Mouse (Mus musculus): ENCODE results near the gene Usp47. TPM values are rescaled to one million over a fixed set of nuclear protein-coding genes. Genes with fewer than 3 reads are reported as not detected.
A peak's percentile ranks its signal among the peaks of the same experiment; 100 is the strongest.

Gene Usp47
- total RNA-seq, 2 experiments from 2014 or later, result 65.8 to 66.1 TPM

- intact Hi-C loops (cut with DNase I), result no loop called here
- no peak for DNase-seq
Measured at GRCm38 (mm10) chr7:112117501-112117900, 94.2 kb downstream of the Usp47 start.

GRCm38 (mm10) chr7:112118086-112118485 is 94.8 kb downstream of the Usp47 start:
- no peak for DNase-seq
- intact Hi-C loops (cut with DNase I), result no loop called here

GRCm38 (mm10) chr7:112119248-112119647 is 95.9 kb downstream of the Usp47 start:
- intact Hi-C loops (cut with DNase I), result no loop called here
- no peak for DNase-seq

GRCm38 (mm10) chr7:112120861-112121810 is 97.8 kb downstream of the Usp47 start:
- intact Hi-C loops (cut with DNase I), result loop anchor here (5.0 kb wide), 1 partner anchor 51 kb away; no protein-coding TSS in a partner anchor

GRCm38 (mm10) chr7:112121866-112122500 is 98.7 kb downstream of the Usp47 start:
- intact Hi-C loops (cut with DNase I), result loop anchor here (5.0 kb wide), 1 partner anchor 50 kb away; no protein-coding TSS in a partner anchor
- no peak for DNase-seq

More at GRCm38 (mm10) chr7:112120861-112121810, 97.8 kb downstream of the Usp47 start:
- DNase-seq, result peak in 1 of 2 experiments; percentile 26

- DNase-seq, result no peak
- intact Hi-C loops (cut with DNase I), result loop anchor here (5.0 kb wide), 1 partner anchor 49 kb away; no protein-coding TSS in a partner anchor
Measured at GRCm38 (mm10) chr7:112123612-112124011, 100.3 kb downstream of the Usp47 start.

- intact Hi-C loops (cut with DNase I), result no loop called here
- DNase-seq, result no peak
Measured at GRCm38 (mm10) chr7:112125625-112126260, 102.4 kb downstream of the Usp47 start.

GRCm38 (mm10) chr7:112127085-112127637 is 103.9 kb downstream of the Usp47 start:
- DNase-seq, result no peak
- intact Hi-C loops (cut with DNase I), result no loop called here

GRCm38 (mm10) chr7:112127954-112128353 is 104.7 kb downstream of the Usp47 start:
- intact Hi-C loops (cut with DNase I), result no loop called here
- no peak for DNase-seq

GRCm38 (mm10) chr7:112128810-112129209 is 105.5 kb downstream of the Usp47 start:
- intact Hi-C loops (cut with DNase I), result no loop called here
- DNase-seq, result peak; percentile 31 to 49

GRCm38 (mm10) chr7:112129851-112130250 is 106.5 kb downstream of the Usp47 start:
- no peak for DNase-seq
- intact Hi-C loops (cut with DNase I), result no loop called here

- intact Hi-C loops (cut with DNase I), result no loop called here
- DNase-seq, result no peak
Measured at GRCm38 (mm10) chr7:112130660-112131059, 107.4 kb downstream of the Usp47 start.

GRCm38 (mm10) chr7:112132005-112132404 is 108.7 kb downstream of the Usp47 start:
- intact Hi-C loops (cut with DNase I), result no loop called here
- DNase-seq, result no peak

- intact Hi-C loops (cut with DNase I), result no loop called here
- DNase-seq, result no peak
Measured at GRCm38 (mm10) chr7:112133277-112133676, 110.0 kb downstream of the Usp47 start.

GRCm38 (mm10) chr7:112135161-112135560 is 111.9 kb downstream of the Usp47 start:
- DNase-seq, result no peak
- intact Hi-C loops (cut with DNase I), result no loop called here

- intact Hi-C loops (cut with DNase I), result no loop called here
- no peak for DNase-seq
Measured at GRCm38 (mm10) chr7:112136537-112136936, 113.2 kb downstream of the Usp47 start.

- intact Hi-C loops (cut with DNase I), result no loop called here
Measured at GRCm38 (mm10) chr7:112138168-112138508, 114.8 kb downstream of the Usp47 start.

GRCm38 (mm10) chr7:112138509-112139405 is 115.5 kb downstream of the Usp47 start:
- intact Hi-C loops (cut with DNase I), result no loop called here
- DNase-seq, result peak; percentile 42

More at GRCm38 (mm10) chr7:112138168-112138508, 114.8 kb downstream of the Usp47 start:
- DNase-seq, result no peak

GRCm38 (mm10) chr7:112140725-112141124 is 117.4 kb downstream of the Usp47 start:
- intact Hi-C loops (cut with DNase I), result no loop called here
- no peak for DNase-seq

- intact Hi-C loops (cut with DNase I), result no loop called here
- DNase-seq, result no peak
Measured at GRCm38 (mm10) chr7:112142616-112143015, 119.3 kb downstream of the Usp47 start.

Data from heart, postnatal 14 days (tissue).